Mouse (Mus musculus) megakaryocyte progenitor cell, adult 5-6 weeks (primary cell): ENCODE measurements around the gene Dtx3. TPM values are rescaled to one million over a fixed set of nuclear protein-coding genes. Genes with fewer than 3 reads are reported as not detected.

Experiments used
- ATAC-seq: replicated peaks from 2 replicates; pipeline ENCODE4 v1.8.0; 2016; ENCODE audit warnings: mild to moderate bottlenecking, moderate TSS enrichment, inconsistent platforms; ENCODE audit not compliant: poor library complexity
- total RNA-seq, 2 experiments: library from RNA; stranded (forward) in 1 of 2; stranded (reverse) in 1 of 2; fragments of 157-497, 149-512 nt in 1 of 2; fragments of 200-1000 nt in 1 of 2; gene quantifications; 2 replicates each; pipeline versions ENCODE4 v1.2.3 to v1.2.4; 2015 to 2017

Dtx3 gene
- 23.8 and 28.0 TPM in 2 replicates for total RNA-seq (2015)
- 18.0 and 19.3 TPM in 2 replicates for total RNA-seq (2017)

DNA sequence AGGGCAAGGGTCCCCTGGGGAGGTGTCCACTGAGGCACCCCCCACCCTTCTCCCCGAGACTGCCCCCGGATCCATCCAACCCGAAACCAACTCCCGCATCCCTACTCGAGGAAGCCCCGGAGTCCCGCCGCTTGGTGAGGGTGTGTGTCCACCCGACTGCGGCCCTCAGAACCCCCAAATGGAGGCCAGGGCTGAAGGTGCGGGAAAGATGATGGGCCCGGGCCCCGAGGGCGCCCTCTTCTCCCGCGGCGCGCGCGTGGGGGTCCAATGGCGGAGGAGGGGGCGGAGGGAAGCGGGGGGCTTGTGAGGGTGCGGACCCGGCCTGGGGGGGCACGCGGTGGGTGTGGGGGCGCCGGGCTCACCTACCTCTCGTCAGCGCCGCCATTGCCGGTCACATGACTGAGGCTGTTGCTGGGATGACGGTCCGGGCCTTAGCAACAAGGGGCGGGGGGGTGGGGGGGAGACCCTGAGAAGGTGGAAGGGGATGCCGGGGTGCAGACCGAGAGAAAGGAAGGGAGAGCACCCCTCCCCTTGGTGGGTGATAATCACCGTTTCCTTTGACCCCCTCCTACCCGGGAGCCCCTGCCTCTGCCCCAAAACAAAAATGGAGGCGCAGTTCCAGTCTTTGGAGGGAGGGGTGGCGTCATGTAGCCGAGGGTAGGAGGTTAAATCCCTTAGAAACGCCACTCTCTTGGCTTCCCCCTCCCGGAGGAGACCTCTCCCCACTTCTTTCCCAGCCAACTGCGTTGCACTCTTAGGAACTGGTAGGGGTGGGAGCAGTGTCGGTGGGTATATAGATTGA lies at the start of gene Dtx3:
TSS of gene Dtx3 (minus strand) at position 401 of the 802 bp plus-strand sequence.
- 0 out of 2 replicates have a peak, but pooled peaks have one; percentile 15 for ATAC-seq

DNA sequence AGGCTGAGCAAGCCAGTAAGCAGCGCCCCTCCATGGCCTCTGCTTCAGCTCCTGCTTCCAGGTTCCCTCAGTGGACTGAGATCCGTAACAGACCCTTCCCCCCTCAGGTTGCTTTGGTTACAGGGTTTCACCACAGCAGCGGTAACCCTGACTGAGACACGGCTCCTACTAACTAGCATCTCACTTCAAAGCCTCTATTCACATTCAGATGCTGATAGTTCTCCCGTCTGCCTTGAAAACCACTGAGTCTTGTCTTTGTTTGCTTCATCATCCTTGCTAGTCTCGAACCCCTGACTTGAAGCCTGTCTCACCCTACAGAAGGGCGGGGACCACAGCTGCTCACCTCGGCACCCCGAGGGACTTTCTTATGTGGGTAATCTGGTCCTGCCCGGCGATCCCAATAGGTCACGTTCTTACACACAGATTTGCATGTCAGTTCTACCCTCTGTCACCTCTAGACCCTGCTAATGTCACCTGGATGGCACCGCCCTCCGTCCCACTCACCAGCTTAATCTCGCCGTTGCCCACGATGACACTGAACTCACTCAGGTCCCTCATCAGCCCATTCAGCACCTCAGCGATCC lies 42.8 kb upstream of the Dtx3 start:
- no peak for ATAC-seq

DNA sequence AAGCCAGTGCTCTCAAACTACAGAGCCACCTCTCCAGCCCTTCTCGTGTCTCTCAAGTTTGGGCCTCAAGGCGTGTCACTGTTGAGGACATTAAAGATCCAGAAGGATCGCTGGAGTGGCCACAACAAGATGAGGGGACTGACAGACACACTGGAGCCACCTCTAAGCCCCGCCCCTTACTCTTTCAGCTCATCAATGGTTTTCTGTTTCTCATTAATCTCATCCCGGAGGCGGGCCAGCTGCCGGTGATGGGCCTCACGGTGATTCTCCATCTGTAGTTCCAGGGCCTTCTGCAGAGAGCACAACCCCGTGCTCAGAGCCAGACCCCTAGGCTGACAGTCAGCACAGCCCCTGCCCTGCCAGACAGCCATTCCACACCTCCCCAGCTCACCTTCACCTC lies 41.0 kb upstream of the Dtx3 start:
- ATAC-seq = no peak

DNA sequence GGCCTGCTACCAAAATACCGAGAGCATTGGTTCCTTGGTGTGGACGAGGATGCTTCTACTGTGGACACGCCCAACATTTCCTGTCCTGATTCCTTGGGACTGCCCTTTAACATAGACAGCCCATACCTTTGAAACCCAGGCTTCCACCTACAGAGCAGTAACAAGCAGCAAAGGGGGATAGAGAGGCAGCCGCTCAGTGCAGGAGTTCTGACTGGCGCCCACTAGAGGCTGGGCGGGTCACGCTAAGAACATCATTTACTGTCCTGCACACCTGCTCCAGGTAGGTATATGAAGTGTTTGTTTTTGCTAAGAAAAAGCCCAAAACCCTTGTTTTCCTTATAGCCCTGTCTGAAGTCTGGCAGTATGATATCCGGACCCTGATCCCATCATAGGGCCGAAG lies 37.6 kb upstream of the Dtx3 start:
- no peak for ATAC-seq

DNA sequence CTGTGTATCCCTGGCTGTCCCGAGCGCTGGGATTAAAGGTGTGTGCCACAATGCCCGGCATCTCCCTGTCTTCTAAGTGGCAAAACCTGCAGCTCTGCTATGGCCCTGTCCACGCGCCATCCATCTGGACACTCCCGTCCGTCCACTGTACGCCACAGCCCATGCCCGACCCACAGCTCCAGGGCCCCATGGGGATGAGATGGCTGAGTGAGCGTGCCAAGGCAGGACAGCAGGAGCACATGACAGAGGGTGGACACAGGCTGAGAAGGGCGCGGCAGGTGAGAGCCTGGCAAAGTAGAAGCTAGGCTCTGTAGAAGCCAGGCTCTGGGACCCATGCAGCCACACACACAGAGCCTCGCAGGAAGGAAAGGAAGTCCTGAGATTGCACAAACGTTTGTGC lies 36.2 kb upstream of the Dtx3 start:
- ATAC-seq = no peak

DNA sequence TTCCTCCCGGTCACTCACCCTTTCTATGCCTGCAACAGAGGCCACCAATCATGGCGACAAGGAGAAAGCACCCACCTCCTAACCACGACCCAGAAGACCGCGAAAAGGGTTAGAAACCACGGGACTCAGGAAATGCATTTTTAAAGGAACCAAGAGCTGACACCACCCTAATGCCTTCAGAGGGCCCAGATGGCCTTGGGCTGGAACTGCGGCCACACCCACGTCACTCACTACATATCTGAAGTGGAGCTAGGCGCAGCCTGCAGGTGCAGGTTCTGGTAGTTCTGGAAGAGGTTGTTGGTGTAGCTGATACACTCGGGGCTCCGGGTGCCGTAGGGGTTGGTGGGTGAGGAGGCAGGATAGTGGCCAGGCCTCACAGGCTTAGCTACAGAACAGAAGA lies 35.2 kb upstream of the Dtx3 start:
- ATAC-seq = peak; percentile 44

DNA sequence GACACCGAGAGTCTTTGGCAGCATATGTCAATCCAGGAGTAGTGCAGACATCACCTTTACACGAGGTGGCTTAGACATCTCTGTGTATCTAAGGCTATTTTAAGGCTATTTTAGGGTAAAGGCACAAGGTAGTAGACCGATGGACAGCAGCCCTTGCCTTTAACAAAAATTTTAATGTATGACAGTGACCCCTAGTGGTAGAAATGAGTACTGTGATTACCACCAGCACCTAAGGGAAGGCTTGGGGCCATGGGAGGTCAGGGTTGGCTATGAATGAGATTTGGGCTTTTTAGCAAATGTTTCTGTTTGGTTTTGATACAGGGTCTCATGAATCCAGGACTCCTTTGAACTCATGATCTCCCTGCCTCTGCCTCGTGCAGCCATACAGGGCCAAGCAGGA lies 33.4 kb upstream of the Dtx3 start:
- peak; percentile 51 for ATAC-seq

DNA sequence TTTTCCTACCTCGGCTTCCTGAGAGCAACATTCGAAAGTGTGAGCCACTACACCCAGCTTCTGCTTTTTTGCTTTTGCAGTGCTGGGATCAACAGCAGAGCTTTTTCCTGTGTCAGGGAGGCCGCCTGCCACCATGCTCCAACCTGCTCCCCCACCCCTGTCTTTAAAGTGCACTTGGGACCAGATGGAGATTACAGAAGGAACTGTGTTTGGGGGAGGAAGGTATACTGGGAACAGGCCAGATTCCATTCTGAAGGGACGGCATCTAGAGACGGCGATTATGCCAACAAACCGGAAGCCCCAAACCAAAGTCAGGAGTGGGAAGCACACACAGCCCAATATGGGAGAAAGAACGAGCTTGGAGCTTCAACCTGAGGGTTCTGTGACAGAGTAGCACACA lies 31.6 kb upstream of the Dtx3 start:
- ATAC-seq = peak; percentile 36

DNA sequence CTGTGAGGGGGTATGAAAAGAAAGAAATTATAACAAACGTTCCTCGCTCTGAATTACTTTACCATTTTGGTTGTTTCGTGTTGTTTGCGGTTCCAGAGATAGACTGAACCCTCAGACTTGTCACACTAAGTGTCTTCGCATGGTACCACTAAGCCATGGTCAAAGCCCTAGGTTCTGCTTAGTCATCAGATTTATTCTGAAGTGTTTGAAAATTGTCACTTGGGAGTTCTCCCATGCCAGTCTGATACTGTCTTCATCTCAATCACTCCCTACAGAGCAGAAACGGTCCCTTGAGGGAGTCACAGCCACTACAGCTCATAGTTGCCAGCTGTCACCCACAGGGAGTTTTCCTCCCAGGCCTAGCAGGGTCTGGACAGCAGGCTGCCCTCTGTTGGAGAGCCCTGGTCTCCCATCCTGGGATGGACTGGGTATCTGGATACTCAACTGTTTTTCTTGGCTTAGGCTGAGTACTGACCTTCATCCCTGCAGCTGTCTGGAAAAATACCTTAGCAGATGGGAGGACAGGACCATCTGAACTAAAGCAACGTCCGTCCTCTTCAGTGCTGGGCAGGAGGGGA lies 30.9 kb upstream of the Dtx3 start:
- no peak; the same call in 1 of the 2 replicates for ATAC-seq

DNA sequence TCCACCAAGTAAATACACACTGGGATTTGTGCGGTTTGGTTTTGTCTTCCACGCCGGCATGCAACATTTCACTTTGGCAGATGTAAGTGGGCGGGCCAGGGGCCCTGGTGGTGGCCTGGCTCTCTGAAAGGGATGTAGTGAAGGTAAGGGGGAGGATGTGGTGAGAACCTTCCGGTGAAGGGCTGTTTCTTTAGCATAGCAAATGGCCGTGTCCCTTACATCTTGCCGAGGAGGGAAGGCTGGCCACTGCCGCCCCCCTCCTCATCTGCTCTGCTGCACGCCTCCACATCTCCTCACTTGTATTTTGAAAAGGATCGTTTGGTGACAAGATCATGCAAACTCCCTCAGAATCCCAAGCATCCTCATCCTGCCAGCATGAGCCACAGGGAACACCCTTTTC lies 30.2 kb upstream of the Dtx3 start:
- peak; percentile 42 for ATAC-seq

DNA sequence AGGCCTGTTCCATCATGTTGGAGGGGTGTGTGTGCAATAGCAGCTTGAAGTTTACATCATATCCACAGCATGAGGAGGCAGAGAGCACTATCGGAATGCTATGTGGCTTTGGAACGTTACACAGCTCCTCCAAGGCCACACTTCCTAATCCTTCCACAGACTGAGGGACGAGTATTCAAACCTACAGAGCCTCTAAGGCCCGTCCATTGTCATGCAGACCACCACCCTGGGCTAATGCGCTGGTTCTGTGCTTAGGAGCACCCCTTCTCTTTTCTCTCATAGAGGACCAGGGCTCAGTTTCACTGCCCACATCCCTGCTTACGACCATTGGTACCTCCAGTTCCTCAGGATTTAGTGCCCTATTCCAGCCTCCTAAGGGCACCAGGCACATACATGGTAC lies 29.7 kb upstream of the Dtx3 start:
- ATAC-seq = no peak

DNA sequence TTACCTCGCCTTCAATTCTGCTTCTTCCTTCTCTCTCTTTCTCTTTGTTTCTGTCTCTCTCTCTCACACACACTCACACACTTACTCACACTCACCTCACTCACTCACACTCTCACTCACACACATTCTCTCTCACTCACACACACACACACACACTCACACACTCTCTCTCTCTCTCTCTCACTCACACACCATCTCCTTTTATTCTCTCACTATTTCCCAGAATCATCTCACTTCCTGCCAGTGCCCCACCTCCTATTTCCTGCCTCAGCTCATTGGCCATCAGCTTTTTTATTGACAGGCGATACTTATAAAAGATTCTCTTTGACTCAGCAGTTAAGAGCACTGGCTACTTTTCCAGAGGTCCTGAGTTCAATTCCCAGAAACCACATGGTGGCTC lies 22.8 kb upstream of the Dtx3 start:
- ATAC-seq = no peak

DNA sequence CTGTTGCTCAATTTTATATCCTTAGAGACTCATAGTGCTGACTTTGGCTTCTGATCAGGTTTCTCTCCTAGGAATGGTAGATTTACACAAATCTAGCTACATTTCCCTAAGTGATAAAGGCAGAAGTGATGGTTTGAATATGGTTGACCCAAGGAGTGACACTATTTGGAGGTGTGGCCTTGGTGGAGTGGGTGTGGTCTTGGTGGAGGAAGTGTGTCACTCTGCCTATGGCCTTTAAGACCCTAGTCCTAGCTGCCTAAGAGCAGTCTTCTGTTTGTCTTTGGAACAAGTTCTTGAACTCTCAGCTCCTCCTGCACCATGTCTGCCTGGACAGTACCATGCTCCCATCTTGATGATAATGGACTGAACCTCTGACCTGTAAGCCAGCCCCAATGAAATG lies 21.6 kb upstream of the Dtx3 start:
- no peak for ATAC-seq

DNA sequence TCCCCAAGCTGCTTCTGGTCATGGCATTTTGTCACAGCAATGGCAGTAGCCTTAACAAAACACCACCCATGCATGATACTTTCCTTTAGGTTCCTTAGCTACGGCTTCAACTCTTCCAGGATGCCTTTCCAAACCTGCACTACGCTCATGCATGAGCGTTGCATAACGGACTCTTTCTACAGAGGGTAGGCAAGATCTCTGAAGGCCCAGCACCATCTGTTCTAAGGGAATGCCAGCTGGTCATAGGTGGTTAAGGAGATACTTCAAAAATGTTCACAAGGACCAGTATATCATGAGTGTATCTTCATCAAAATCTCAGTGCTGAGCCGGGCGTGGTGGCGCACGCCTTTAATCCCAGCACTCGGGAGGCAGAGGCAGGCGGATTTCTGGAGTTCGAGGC lies 20.9 kb upstream of the Dtx3 start:
- no peak for ATAC-seq

DNA sequence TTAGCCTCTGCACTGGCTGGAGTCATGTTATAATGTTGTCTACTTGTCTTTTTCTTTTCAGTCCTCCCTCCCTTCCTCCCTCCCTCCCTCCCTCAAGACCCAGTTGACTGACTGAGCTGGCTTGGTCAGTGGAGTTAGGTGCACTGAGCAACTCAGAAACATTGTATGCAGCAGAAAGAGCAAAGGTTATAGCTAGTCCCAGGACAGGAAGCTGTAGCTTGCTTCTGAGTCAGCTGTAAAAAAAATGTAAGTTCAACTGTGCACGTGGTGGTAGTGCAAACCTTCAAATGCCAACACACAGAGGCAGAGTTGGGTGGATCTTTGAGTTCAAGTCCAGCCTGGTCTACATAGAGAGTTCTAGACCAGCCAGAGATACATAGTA lies 18.9 kb upstream of the Dtx3 start:
- no peak for ATAC-seq

DNA sequence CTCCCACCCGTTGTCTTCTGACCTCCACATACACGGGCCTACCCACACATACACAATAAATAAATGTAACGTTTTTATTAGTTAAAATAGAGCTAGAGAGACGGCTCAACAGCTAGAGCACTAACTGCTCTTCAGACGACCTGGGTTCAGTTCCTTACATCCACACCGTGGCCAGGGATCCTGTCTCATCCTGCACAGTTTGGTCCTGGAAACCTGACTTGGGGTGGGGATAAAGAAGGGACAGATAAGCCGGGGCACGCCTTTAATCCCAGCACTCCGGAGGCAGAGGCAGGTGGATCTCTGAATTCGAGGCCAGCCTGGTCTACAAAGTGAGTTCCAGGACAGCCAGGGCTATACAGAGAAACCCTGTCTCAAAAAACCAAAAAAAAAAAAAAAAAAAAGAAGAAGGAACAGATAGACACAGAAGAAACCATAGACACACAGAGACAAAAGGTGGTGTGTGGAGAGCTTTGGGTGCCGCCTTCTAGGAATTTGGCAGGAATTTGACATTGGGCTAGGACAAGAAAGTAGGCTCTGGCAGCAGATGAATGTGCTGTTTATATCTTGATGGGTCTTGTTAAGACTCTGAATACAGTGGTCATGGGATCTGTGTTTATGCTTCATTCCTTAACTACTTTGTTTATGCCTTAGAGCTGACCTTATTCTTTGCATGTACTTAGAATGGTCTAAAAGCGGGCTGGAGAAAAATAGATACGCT lies 18.3 kb upstream of the Dtx3 start:
- ATAC-seq = no peak

DNA sequence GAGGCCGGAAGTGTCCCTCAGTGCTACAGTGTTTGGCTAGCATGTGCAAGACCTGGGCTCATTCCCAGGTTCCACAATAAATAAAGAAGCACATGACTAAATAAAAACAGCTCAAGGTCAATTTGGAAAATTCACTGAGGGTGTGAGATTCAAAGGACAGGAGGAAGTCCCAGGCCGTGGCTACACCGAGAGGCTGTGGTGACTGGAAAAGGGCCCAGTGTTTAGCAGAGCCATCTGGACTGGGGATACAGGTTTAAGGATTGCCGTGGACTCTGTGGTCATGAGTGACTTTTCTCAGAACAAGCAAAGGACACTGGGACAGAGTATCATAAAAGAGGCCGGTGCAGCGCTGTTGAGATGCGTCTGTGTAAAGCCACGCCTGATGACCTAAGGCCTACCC lies 17.7 kb upstream of the Dtx3 start:
- ATAC-seq = no peak

DNA sequence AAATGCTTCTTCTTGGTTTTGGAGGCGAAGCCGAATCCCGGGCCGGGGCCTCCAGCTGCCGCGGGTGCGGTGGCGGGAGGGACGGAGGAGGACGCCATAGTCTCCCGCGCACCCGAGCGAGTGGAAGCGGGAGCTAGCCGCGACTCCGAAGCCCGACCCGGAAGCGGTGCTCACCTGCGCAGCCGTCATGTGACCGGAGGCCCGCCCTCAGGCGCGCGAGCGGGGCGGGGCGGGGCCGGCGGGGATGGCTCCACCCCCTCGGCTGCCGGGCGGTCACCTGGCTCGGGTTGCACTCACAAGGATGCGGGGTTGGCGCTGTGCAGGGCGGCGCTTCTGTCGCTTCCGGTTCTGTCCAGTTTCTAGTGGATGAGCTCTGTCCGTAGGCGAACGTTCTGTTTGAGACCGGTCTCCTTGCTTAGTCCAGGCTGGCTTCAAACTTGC lies 15.9 kb upstream of the Dtx3 start, which contains the start of gene Pip4k2c:
TSS of gene Pip4k2c (minus strand) at position 172 of the 441 bp plus-strand sequence.
- peak; percentile 92 for ATAC-seq

DNA sequence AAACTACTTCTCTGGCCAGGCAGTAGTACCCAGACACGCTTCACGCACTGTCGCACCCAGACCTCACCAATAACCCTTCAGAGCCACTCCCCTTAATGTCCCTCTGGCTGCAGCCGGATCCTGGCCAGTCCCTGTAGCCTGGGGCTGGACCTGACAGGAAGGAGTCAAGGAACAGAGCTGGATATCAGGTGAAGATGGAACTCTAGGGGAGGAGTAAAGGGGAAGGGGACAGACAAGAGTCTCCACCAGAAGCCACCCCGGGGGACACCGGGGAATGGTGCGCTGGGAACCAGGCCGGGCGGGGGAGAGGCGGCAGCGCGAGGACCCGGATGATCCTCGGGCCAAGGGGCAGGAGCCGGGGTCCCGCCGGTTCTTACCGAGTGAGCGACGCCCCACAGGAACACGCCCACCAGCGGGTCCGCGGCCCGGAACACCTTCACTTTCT lies 15.5 kb upstream of the Dtx3 start:
- ATAC-seq = peak; percentile 42

DNA sequence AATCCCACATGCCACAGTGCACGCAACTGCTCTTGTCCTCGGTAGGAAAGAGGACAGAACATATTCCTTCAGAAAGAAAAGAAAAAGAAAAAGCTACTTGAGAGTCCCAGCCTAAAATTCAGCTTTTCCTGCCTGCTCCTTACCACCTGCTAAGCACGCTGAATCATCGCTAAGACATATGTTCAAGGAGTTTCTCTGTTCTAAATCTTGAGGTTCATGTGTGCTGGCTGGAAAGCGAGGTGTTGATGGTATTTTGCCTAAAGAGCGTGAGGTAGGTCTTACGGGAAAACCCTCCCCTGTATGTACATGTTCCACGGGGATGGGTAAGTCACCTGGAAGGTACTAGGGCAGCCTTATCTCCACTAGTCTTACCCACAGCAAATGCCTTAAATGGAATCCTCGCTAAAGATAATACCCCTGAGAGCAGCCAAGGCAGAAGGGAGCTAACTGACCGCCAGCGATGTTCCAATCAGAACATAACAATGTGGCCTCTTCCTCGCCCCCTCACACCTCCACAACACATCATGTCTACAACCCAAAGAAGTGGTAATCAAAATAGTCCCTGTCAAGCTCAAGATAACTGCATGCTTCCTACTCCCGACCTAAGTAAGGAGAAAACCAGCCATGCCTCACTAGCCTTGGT lies 14.5 kb upstream of the Dtx3 start:
- ATAC-seq = no peak

DNA sequence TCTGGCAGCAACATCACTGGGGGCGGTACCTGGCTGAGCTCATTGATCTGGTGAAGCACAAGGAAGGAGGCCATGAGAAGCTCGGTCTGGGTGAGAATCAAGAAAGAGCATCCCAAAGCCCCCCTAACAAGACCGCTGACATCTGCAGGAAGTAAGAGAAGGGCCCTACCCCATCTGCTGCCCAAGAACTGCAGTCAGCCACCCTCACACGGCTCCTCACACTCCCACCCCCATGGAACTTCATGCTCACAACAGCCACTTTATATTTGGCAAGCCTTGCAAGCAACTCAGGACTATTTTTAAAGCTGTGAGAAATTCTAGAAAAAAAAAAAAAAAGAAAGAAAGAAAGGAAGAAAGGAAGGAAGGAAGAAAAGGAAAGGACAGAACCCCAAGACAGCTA lies 13.4 kb upstream of the Dtx3 start:
- ATAC-seq = no peak
